ENCODE assay signal across 10 mouse cellular contexts in genomic region chr10:3630763-3631223, GRCm38 (mm10).
DNase-seq lines count a peak whose midpoint lies in the region; ATAC-seq lines count a peak whose summit lies in the region.
"Had no signal": no experiment of that assay in that cellular context is flagged by ENCODE, and none has a peak within 500 bp of the region (broad histone marks: within the 10 kb centered on the region; RNA-seq: fewer than 3 reads in every experiment).

No protein-coding gene starts in this region.

- H3K9me3 ChIP-seq in embryonic facial prominence, embryonic 12.5 days = no peaks in the 10 kb centered on the region
- H3K9me3 ChIP-seq in intestine, embryonic 16.5 days (ENCODE audit: control insufficient read depth, low read length) = no peaks in the 10 kb centered on the region
- no peaks in the 10 kb centered on the region for H3K9me3 ChIP-seq in lung, embryonic 16.5 days (ENCODE audit: control insufficient read depth, low read length)
- H3K9me3 ChIP-seq: forebrain, embryonic 12.5 days had no signal

- DNase-seq in adrenal gland, adult (ENCODE audit: inconsistent age in 2 of 2, low spot score in 1 of 2) = peak; percentile 31 to 61
- DNase-seq in adrenal gland, postnatal 4 days (ENCODE audit: low spot score in 2 of 2) = no peak
- DNase-seq in frontal cortex, postnatal 10 days (ENCODE audit: low spot score in 2 of 2) = no peak
- no peak for DNase-seq in layer of hippocampus, adult 8-10 months (ENCODE audit: low spot score in 2 of 2)

- H3K9ac ChIP-seq in embryonic facial prominence, embryonic 12.5 days = no peak overlapping the region
- no peak overlapping the region for H3K9ac ChIP-seq in intestine, embryonic 16.5 days (ENCODE audit: low read depth, low read length)
- no peak overlapping the region for H3K9ac ChIP-seq in lung, embryonic 16.5 days (ENCODE audit: low read length)
- H3K9ac ChIP-seq: forebrain, embryonic 12.5 days had no signal

- H3K4me2 ChIP-seq in embryonic facial prominence, embryonic 12.5 days (replicated peaks) = no peak overlapping the region
- H3K4me2 ChIP-seq in intestine, embryonic 16.5 days (ENCODE audit: low read depth, low read length) = no peak overlapping the region
- no peak overlapping the region for H3K4me2 ChIP-seq in lung, embryonic 16.5 days (ENCODE audit: low read depth, low read length)
- H3K4me2 ChIP-seq: forebrain, embryonic 12.5 days had no signal

- H3K27ac ChIP-seq in embryonic facial prominence, embryonic 12.5 days = peak overlapping the region; percentile 51; the same call in 1 of the 2 replicates
- H3K27ac ChIP-seq in intestine, embryonic 16.5 days (ENCODE audit: low read length) = no peak overlapping the region
- peak overlapping the region; percentile 25 for H3K27ac ChIP-seq in lung, embryonic 16.5 days (ENCODE audit: low read length)
- H3K27ac ChIP-seq: forebrain, embryonic 12.5 days had no signal

- WGBS in embryonic facial prominence, embryonic 12.5 days = 23% methylated on average over 5 of the region's 5 CpGs
- 33% methylated on average over 5 of the region's 5 CpGs for WGBS in intestine, embryonic 16.5 days
- 22% methylated on average over 5 of the region's 5 CpGs for WGBS in lung, embryonic 16.5 days

- H3K4me3 ChIP-seq in embryonic facial prominence, embryonic 12.5 days = no peak overlapping the region
- no peak overlapping the region for H3K4me3 ChIP-seq in intestine, embryonic 16.5 days (ENCODE audit: low read length)
- no peak overlapping the region for H3K4me3 ChIP-seq in lung, embryonic 16.5 days (ENCODE audit: low read length)
- H3K4me3 ChIP-seq: forebrain, embryonic 12.5 days; myocyte had no signal

- no peaks in the 10 kb centered on the region for H3K27me3 ChIP-seq in embryonic facial prominence, embryonic 12.5 days
- H3K27me3 ChIP-seq in intestine, embryonic 16.5 days (replicated peaks; ENCODE audit: control insufficient read depth, insufficient read depth, low read length) = no peaks in the 10 kb centered on the region
- no peaks in the 10 kb centered on the region for H3K27me3 ChIP-seq in lung, embryonic 16.5 days (ENCODE audit: control insufficient read depth, insufficient read depth, low read depth, low read length)
- H3K27me3 ChIP-seq: forebrain, embryonic 12.5 days had no signal

- 0 out of 2 replicates have a peak, but pooled peaks have one; percentile 68 for ATAC-seq in embryonic facial prominence, embryonic 12.5 days (ENCODE audit: insufficient number of reproducible peaks, insufficient read depth, low FRiP score, low TSS enrichment)
- peak; percentile 38; the same call in 1 of the 2 replicates for ATAC-seq in intestine, embryonic 16.5 days
- peak; percentile 64 for ATAC-seq in lung, embryonic 16.5 days (ENCODE audit: low read depth)
- ATAC-seq in inflammation-experienced regulatory T-cells, adult 6 months = no peak

- H3K4me1 ChIP-seq in embryonic facial prominence, embryonic 12.5 days = peaks cover 13% of the 10 kb centered on the region; the same call in 1 of the 2 replicates
- H3K4me1 ChIP-seq in intestine, embryonic 16.5 days (ENCODE audit: control insufficient read depth, insufficient read depth, low read length) = peaks cover 5% of the 10 kb centered on the region; the same call in 1 of the 2 replicates
- H3K4me1 ChIP-seq in lung, embryonic 16.5 days (replicated peaks; ENCODE audit: control insufficient read depth, insufficient read depth, low read length) = peaks cover 9% of the 10 kb centered on the region; the same call in 1 of the 2 replicates
- H3K4me1 ChIP-seq: forebrain, embryonic 12.5 days had no signal

- no peaks in the 10 kb centered on the region for H3K36me3 ChIP-seq in embryonic facial prominence, embryonic 12.5 days
- no peaks in the 10 kb centered on the region for H3K36me3 ChIP-seq in intestine, embryonic 16.5 days (ENCODE audit: control insufficient read depth, insufficient read depth, low read length)
- H3K36me3 ChIP-seq in lung, embryonic 16.5 days (ENCODE audit: control insufficient read depth, insufficient read depth, low read length) = no peaks in the 10 kb centered on the region
- H3K36me3 ChIP-seq: forebrain, embryonic 12.5 days had no signal

Comparison
In these comparisons a context has a peak if more than half of its experiments do, and no peak if none do; other contexts are left out.
1. DNase-seq: peak in adrenal gland, adult (2 of 2); none in adrenal gland, postnatal 4 days (0 of 2), frontal cortex, postnatal 10 days (0 of 2) and layer of hippocampus, adult 8-10 months (0 of 2).